Mouse (Mus musculus) ovary, postnatal 14 days (tissue): ENCODE measurements around the gene Ahcyl2.
"Not testable (repeated sequence)": the region's sequence is repeated elsewhere in the genome, so short reads cannot be mapped to it uniquely, and the experiment has no call there.

Experiments
- DNase-seq: peaks from one replicate; pipeline ENCODE4 v3.0.0; 2022; ENCODE audit warnings: low spot score

Gene Ahcyl2

DNA sequence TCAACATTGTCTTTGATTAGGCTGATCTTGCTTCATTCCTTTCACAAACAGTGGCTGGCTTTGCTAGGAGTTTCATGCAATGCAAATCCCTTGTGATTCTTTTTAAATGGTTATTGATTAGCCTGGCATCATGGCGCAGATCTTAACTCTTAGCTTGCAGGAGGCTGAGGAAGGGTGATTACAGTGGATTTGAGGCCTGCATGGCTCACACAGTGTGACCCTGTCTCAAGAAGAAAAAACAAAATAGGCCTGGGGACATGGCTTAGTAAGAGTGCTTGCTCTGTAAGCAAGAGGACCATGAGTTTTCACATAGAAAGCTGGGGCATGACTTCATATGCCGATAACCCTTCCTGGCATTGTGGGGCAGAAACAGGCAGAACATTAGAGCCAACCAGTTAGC, 47.8 kb downstream of the Ahcyl2 start:
- DNase-seq = no peak

DNA sequence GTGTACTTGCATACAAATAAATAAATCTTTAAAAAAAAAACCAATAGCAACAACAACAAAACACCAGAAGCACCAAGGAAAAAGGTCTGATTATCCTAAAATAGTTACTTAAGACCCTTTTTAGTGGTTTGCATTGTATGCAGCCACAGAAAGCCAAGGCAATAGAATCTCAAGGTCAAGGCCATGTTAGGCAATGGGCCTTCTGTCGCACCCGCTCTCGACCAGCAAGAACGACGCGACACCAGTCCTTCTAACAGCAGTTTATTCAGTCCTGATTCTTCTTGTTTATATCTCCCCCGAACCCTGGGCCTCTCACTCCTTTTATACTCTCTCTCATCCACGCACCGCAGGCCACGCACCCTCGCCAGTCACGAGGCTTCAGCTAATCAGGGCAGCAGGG, 48.6 kb downstream of the Ahcyl2 start:
- DNase-seq = not testable (repeated sequence)

GRCm38 (mm10) chr6:29819309-29819708, 51.5 kb downstream of the Ahcyl2 start:
- DNase-seq = no peak

- no peak for DNase-seq
Observed at GRCm38 (mm10) chr6:29820314-29820713, 52.5 kb downstream of the Ahcyl2 start.

DNA sequence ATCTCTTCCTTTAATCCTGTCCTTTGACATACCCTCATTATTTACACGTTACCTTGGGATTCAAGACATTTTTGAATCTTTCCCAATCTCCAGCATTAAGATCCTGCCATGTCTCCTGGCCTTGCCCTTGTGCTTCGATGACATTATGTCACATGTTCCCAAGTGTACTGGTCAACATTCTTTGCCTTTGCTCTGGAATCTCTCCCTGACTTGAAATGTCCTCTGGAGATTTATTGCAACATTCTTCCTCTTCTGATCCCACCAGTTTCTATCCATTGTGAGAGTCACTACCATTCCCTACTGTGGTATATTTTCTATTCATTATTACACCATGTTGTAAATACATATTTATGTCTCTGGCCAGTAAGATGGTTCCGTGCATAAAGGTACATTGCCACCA, 53.1 kb downstream of the Ahcyl2 start:
- no peak for DNase-seq

GRCm38 (mm10) chr6:29821770-29822169, 54.0 kb downstream of the Ahcyl2 start:
- DNase-seq = no peak

GRCm38 (mm10) chr6:29825302-29825701, 57.5 kb downstream of the Ahcyl2 start:
- no peak for DNase-seq

DNA sequence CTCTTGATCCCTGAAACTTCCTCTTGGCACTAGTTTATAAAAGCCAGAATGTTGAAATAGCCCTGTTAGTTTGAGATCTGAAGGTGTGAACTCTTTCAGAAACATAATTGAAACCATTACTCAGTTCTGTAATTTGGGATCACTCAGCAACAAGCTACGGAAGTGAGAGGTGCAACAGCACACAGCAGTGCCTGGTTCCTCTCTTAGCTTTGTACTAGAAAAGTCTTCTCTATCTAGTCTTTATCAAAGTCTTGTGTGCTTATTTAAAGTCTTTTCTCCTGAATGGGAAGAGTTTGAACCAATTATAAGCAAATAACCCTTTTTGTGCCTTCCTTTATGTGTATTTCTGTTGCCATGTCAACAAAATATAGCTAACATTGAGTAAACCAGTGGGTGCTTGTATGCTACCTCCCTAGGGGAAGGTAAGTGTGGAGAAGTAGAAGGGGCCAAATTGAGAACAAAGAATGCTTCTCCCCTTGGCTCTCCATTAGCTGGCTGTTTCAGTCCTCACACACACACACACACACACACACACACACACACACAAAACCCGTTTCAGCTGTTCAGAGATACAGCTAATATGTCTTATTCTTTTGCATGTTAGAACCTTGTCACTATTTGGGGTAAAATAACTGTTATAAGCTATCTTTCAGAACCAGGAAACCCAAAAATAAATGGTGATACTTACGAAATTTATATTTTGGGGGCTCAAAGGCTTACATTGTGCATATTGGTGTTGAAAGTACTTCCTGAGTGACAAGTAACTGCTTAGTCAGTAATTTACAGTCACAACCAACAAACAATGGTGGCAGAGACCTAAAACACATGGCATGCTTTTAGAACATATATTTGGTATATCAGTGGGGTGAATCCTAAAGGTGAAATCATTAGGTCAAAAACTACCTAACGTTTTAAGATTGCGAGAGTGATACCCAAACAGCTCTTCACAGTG, 59.8 kb downstream of the Ahcyl2 start:
- DNase-seq = no peak

DNA sequence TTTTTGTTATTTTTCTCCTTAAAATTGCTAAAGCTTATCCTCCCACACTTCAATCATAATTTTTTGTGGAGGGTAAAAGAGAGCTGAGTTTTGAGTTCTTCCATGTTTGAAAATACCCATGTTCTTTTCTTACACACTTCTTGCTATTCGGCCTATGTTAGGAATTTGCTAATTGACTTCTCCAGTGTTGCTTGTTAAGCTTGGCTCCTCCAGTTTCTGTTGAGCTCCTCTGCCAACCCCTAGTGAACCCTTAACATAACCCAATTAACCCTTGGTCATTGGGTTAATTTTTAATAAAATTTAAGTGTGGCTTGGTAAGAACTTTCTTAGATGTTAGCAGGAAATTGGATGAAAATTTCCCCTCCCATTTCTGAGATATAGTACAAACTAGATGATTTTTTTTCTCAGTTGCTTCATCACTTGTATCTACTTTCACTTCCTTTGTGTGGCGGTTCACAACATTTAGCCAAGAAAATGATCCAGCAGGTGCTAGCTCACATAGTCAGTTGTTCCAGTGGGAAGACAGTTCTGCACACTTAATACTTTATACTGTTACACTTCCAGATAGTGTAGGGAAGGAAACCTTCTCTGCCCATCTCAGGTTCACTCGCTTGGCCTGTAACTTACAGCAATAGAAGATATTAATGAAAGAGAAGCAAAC, 60.9 kb downstream of the Ahcyl2 start:
- DNase-seq = no peak

- no peak for DNase-seq
Observed at GRCm38 (mm10) chr6:29832356-29832755, 64.5 kb downstream of the Ahcyl2 start.

DNA sequence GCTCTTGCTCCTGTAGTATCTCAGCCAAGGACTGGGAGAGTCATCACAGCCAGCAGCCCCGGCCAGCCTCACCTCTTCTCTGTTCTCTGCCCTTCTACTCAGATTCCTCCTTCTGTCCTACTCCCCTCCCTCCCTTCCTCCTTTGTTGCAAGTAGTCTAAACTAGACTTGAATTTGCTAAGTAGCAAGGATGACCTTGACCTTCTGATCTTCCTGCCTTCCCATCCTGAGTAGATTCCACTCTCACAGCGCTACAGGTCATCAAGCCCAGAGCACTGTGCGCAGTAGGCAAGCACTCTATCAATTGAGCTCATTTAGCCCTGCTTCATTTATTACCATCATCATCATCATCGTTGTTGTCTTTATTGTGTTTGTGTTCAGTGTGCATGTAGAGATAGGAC, 65.3 kb downstream of the Ahcyl2 start:
- DNase-seq = no peak

DNA sequence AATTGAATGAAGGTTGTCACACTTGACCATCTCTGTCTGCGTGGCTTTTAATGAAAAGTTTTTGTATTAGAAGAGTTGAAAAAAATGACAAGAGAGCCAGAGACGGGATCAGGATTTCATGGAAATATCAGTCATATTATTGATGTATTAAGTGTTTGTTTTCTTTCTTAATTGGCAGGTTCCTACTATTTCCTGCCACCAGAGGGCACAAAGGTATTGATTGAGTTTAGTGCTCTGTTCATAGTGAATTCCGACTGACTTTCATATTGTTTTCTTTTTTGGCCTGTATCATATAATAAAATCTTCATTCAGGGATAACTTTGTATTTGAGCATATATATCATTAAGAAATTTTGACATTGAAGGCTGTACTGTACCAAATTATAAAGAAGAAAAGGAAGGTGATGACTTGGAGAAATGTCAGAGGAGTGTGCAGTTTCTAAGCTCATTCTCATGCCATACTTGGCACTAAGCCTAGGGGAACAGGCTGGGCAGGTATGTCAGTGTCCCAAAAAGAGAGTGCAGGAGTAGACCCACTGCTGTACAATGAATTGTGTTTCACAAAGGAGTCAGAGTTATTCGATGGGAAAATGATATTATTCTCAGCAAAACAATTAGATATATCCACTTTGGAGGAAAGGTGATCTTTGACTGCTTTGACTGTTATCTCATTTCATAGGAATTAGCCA, 65.9 kb downstream of the Ahcyl2 start:
- no peak for DNase-seq

- no peak for DNase-seq
Observed at GRCm38 (mm10) chr6:29835543-29836177, 67.8 kb downstream of the Ahcyl2 start.

GRCm38 (mm10) chr6:29837579-29837978, 69.8 kb downstream of the Ahcyl2 start:
- DNase-seq = no peak

GRCm38 (mm10) chr6:29838531-29838930, 70.7 kb downstream of the Ahcyl2 start:
- DNase-seq = no peak

DNA sequence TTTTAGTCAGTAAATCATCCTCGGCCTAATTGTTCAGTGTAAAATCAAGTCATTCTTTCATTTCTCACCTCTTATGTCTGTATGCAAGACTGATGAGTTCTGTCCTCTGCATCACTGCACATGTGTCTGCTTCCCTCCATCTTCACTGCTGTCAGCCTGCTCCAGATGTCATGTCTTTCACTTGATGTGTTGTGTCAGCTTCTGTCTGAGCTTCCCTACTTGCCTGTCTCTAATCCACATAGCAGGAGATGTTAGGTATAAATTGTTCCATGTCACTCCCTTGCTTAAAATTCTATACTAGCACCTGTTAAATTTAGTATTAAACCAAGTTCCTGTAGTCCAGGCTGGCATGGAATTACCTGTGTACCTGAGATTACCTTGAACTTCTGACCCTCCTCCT, 72.2 kb downstream of the Ahcyl2 start:
- DNase-seq = no peak

GRCm38 (mm10) chr6:29841461-29841860, 73.7 kb downstream of the Ahcyl2 start:
- DNase-seq = no peak

DNA sequence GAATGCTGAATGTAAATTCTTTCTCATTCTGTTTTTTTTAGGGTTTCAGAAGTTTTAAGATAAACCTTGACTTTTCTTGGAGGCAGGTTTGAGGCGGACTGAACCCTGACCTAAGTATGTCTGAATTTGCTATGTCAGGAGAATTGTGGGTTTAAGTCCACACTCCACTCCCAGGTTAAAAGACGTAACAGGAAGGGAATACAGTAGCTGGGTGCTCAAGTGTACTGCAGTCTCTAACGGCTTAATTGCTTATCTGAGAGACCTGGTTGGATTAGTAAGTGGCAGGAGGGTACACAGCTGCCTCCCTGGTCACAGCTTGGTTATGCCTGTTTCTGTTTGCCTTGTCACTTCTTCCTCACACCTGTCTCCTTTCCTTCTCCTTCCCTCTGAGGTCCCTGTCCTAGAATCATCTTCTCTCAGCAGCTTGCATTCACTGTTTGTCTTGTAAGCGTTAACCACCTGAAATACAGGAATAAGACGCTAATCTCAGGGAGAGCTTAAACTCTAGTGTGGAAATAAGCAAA, 79.9 kb downstream of the Ahcyl2 start:
- DNase-seq = no peak

GRCm38 (mm10) chr6:29848808-29849207, 81.0 kb downstream of the Ahcyl2 start:
- no peak for DNase-seq

GRCm38 (mm10) chr6:29850096-29850495, 82.3 kb downstream of the Ahcyl2 start:
- DNase-seq = no peak

DNA sequence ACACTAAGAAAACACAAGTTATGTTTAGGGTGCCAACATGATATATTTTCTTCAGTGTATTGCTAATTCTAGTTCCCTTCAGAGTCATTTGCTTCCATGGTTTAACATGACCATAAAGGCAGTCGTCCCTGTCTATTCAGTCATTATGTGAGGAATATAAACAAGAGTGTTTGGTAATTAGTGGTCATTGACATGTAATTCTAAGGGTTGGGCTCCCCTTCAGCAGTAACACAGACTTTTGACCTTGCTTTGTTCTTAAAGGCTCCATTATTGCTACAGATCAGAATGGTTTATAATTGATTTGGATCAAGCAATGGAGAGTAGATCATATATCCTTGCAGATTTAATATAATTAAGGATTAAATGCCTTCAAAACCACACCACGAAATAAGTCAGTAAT, 82.9 kb downstream of the Ahcyl2 start:
- DNase-seq = no peak

- DNase-seq = no peak
Observed at GRCm38 (mm10) chr6:29851873-29852272, 84.1 kb downstream of the Ahcyl2 start.
